Mouse (Mus musculus): Measurements from ENCODE around the gene Galnt12. TPM values are rescaled to one million over a fixed set of nuclear protein-coding genes. Genes with fewer than 3 reads are reported as not detected.
"Not testable (repeated sequence)": the region's sequence is repeated elsewhere in the genome, so short reads cannot be mapped to it uniquely, and the experiment has no call there.

Gene Galnt12
- 0.64 and 1.0 TPM in 2 replicates for total RNA-seq (2015)
- total RNA-seq (2017) = 1.7 and 1.9 TPM in 2 replicates

DNA sequence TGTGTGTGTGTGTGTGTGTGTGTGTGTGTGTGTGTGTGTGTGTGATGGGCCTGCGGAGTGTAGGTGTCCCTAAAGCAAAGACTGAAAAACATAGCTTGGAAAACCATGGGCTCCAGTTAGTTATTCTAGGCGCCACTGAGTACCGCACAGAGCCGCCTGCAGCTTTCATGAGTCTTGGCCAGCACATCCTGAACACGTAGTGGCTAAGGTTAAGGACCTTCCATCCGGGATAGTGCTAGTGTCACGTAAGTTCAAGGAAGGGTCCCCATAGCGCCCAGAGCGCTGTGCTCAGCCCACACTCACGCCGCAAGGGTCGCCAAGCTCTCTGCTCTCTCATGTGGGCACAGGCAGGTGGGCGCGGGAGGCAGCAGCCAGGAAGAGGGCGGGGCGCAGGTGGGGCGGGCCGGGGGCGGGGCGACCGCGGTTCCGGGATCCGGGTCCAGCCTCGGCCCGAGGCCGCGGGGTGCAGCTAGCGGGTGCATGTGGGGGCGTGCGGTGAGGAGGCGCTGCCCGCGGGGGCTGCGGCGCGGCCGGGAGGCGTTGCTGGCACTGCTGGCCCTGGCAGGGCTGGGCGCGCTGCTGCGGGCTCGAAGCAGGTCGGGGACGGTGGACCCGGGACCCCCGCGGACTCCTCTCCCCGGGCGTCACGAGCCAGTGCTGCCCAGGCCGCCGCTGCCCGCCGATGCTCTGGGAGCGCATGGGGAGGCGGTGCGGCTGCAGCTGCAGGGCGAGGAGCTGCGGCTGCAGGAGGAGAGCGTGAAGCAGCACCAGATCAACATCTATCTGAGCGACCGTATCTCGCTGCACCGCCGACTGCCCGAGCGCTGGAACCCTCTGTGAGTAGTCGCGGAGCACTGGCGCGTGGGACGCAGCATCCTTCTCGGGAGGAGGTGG lies at the start of gene Galnt12:
Gene Galnt12, plus strand, starts transcription at position 417 of the 894 bp plus-strand sequence.
- ATAC-seq (replicated peaks; ENCODE audit: poor library complexity) = peak; percentile 6; the same call in 1 of the 2 replicates

GRCm38 (mm10) chr4:47043866-47044265 lies 47.8 kb upstream of the Galnt12 start:
- ATAC-seq (replicated peaks; ENCODE audit: poor library complexity) = no peak

DNA sequence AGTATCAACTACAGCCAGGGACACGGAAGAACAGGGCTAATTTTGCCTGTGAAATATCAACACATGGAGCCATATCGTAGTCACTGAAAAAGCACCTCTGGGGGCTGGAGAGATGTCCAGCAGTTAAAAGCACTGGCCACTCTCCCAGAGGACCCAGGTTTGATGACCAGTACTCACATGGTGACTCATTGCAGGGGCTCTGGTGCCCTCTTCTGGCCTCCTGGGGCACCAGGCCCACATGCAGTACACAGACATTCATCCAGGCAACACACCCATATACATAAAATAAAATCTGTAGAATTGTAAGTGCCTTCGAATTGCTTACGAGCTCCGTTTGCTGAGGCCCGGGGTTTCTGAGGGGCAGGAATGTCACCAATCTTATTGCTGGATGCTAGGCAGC lies 44.7 kb upstream of the Galnt12 start:
- ATAC-seq (replicated peaks; ENCODE audit: poor library complexity) = no peak

DNA sequence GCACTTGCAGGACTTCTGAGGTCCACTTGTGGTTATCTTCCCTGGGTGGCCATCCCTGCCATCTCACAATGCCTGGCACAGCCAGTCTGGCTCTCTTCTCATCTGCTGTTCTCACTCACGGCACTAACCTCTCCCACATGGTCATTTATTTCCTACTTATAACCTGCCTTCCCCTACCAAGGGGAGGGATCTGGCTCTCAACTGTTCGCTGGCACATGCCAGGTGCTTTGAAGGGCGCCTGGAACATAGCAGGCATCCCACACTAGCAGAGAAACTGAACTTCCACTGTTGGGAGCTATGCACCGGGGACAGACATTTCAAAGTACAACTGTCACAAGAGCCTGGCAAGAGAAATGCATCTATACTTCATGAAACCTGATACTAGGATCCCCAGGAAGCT lies 43.9 kb upstream of the Galnt12 start:
- no peak for ATAC-seq (replicated peaks; ENCODE audit: poor library complexity)

DNA sequence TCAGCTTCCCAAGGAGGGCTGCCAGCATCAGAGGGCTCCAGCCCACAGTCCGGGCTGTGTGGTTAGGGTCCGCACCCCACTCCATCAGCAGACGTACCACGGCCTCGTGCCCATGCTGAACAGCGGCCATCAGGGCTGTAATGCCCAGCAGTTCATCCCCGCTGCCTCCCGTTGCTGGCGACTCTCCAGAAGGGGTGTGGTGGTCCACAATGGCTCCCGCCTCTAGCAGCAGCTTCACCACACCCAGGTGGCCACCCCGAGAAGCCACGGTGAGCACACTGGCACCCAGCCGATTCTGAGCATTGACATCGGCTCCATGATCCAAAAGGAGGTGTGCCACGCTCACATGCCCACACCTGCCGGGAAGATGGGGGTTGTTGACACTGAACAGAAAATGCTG lies 42.5 kb upstream of the Galnt12 start:
- no peak for ATAC-seq (replicated peaks; ENCODE audit: poor library complexity)

- peak; percentile 92 for ATAC-seq (replicated peaks; ENCODE audit: poor library complexity)
Measured at GRCm38 (mm10) chr4:47050167-47050566, 41.5 kb upstream of the Galnt12 start.

DNA sequence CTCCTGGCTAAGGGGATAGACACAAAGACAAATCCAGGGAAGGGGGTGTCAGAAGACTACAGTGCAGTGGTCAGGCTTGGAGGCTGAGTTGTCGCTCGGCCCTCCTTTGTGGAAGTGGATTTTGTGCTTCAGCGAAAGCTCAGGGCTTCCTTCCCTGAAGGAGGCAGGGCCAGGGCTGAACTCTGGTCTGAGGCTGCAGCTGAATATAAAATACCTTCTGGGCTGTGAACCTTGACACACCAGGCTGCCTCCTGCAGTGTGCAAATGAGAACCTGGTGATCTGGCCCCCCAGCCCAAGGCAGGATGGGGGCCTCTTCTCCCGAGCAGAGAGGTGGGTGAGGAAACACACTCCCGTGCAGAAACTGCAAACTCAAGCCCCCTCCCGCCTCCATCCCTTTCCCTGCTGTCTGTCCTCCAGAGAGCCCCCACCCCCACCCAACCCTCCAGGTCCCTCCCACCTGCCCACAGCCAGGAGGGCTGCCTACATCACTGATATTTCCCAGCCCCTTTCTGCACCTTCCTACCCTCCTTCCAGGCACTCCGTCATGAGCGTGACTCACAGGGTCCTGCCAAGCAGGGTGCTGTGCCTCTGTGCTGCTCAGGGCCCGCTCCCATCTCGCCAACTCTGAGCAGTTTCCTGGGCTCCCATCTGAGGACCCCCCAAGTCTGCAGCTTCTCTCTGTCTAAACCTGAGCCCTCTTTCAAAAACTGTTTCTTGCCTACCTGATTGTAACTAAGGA lies 40.9 kb upstream of the Galnt12 start:
- ATAC-seq (replicated peaks; ENCODE audit: poor library complexity) = no peak

DNA sequence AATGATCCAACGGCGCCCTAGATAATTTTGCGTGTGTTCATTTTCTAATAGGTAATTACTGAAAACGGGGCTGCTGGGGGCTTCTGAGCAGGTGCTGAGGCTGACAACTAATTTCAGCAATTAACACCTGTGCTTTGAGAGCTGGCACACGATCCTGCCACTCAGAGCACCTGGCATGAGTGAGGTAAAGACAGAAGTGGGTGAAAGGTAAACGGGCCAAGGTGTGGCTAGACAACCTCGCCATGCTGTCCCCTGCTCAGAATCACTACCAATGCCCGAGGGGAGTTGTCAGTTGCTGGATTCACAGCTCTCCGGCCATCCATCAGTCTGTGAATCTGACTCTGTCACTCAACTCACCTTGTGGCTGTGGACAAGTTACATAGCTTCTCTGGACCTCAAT lies 39.8 kb upstream of the Galnt12 start:
- no peak for ATAC-seq (replicated peaks; ENCODE audit: poor library complexity)

GRCm38 (mm10) chr4:47055170-47055569 lies 36.5 kb upstream of the Galnt12 start:
- not testable (repeated sequence) for ATAC-seq (replicated peaks; ENCODE audit: poor library complexity)

DNA sequence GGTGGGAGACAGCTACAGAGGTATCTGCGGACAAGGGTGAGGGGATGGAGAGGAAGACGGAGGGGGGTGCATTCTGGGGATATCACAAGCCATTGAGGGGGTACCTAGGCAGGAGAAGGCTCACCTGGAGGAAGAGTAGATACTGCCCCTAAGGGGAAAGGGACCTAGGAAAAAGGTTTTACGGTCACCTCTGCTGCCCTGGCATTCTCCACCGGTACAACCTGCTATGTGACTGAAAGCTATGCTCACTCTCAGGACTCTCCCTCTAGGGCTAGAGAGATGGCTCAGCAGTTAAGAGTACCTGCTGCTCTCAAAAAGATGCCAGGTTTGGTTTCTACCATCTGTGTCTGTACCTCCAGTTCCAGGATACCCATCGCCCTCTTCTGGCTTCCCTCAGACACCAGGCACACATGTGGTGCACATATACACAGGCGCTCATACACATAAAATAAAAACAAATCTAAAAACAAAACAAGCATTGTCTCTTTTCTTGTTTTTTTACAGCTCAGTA lies 36.1 kb upstream of the Galnt12 start:
- ATAC-seq (replicated peaks; ENCODE audit: poor library complexity) = no peak

- peak; percentile 65 for ATAC-seq (replicated peaks; ENCODE audit: poor library complexity)
Measured at GRCm38 (mm10) chr4:47056791-47057509, 34.8 kb upstream of the Galnt12 start, which contains the start of gene Anks6. Anks6 (minus strand) TSS chr4:47057427.

- ATAC-seq (replicated peaks; ENCODE audit: poor library complexity) = no peak
Measured at GRCm38 (mm10) chr4:47057510-47058325, 34.0 kb upstream of the Galnt12 start.

- no peak for ATAC-seq (replicated peaks; ENCODE audit: poor library complexity)
Measured at GRCm38 (mm10) chr4:47060900-47061299, 30.8 kb upstream of the Galnt12 start.

DNA sequence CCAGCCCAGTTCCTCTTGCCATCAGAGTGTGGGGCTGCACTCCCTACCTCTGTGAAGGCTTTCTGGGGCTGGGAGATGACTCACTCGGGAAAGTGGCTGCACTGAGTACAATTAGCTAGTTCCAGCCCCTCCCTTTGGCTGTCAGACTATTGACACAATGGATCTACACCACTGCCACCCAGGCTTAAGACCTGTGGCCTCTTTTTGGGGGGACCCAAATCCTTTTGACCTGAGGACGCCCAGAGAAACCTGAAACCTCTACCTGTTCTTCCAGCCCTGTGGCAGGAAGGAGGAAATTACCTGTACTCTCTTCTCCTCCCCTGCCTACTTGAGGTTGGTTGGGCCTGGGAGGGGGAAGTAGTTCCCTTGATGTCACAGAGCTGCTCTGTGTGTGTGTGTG lies 16.7 kb upstream of the Galnt12 start:
- ATAC-seq (replicated peaks; ENCODE audit: poor library complexity) = no peak

DNA sequence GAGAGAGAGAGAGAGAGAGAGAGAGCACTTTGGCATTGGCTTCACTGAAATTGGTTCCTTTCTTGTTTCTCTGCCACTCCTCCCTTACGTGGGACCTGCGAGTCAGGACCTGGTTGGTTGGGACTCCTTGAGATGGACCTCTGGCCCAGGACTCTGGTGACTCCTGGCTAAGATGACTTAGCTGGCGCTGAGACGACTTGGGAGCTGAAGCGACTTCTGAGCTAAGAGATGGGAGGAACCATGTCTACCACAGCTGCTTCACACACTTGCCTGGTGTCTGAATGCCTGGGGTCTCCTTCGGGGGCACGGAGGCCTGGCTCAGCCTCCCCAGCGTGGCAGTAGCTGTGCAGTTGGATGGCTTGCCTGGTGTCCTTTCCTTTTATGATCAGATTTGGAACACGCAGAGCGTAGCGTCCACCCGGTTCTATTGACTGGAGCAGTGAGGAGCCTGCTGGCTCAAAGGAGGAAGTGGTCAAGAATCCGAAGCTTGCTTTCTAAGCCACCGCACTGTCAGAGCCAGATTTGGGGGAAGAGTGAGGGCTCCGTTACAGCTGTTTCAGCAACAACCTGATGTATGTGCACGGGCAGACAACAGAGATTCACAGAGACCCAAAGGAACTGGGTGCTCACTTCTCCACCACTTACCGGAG lies 11.6 kb upstream of the Galnt12 start:
- ATAC-seq (replicated peaks; ENCODE audit: poor library complexity) = peak; percentile 76

DNA sequence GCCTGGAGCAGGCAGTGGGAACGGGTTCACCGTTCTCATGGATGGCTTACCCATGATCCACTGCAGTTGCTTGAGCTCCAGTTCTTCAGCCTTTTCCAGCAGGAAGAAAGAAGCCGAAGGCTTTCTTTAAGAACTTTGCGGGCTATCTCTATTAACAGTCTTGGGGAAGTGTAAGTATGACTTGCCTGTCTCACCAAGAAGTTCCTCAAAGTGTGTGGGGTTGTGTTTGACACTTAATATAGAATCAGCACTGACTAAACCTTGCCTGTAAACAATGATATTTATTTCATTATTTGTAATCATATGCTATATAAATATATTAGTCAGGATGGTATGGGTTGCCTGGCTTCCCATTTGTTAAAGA lies 11.1 kb upstream of the Galnt12 start:
- no peak; the same call in 1 of the 2 replicates for ATAC-seq (replicated peaks; ENCODE audit: poor library complexity)

DNA sequence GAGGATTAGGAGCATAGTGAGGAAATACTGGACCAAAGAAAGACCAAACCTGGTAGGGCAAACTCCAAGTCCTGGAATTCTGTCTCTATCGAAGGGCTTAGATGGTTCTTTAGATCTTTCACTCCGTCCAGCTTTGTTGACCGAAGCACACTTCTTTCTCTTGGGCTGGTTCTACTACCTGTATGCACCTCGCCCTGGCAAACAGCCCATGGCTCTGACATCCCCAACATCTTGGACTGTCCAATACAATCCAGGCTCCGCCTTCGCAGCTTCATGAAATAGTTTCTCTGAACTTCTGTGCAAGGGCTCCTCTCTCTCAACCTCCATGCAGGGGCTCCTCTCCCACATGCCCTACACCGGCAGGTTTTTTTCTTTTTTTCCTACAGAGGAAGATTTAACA lies 7.9 kb upstream of the Galnt12 start:
- no peak for ATAC-seq (replicated peaks; ENCODE audit: poor library complexity)

DNA sequence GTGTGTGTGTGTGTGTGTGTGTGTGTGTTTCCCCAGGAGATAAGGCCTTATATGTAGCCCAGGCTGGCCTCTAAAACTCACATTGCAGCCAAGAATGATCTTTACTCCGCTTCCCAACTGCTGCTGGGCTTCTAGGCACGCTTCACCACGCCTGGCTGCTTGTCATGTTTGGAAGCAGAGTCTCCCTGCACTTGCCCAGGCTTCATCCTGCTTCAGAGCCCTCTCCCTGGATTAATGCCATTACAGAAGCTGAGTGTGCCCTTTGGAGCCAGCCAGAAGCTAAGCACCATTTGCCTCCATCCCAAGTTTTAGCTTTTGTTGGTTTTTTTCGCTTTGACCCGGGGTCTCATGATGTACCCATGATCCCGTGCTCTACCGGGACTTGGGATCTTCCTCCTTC lies 3.0 kb upstream of the Galnt12 start:
- no peak for ATAC-seq (replicated peaks; ENCODE audit: poor library complexity)

- ATAC-seq (replicated peaks; ENCODE audit: poor library complexity) = 0 out of 2 replicates have a peak, but pooled peaks have one; percentile 11
Measured at GRCm38 (mm10) chr4:47092387-47093021, 795 bp downstream of the Galnt12 start.

Measured in megakaryocyte progenitor cell, adult 5-6 weeks (primary cell).